Mouse (Mus musculus) megakaryocyte, adult 5-6 weeks (primary cell): ENCODE data around the gene Nap1l1. TPM values are rescaled to one million over a fixed set of nuclear protein-coding genes. Genes with fewer than 3 reads are reported as not detected.

Source experiments
- ATAC-seq: 2 replicates; pipeline ENCODE4 v1.8.0; 2016; ENCODE audit warnings: mild to moderate bottlenecking, inconsistent platforms; ENCODE audit not compliant: poor library complexity, severe bottlenecking
- total RNA-seq, 2 experiments: library from RNA; stranded (forward) in 1 of 2; stranded (reverse) in 1 of 2; fragments of 153-499, 151-499 nt in 1 of 2; fragments of 221-1000, 200-1000 nt in 1 of 2; gene quantifications; 2 replicates each; pipeline versions ENCODE4 v1.2.3 to v1.2.4; 2015 to 2017

The Nap1l1 gene
- total RNA-seq, 2 experiments from 2014 or later = 346 to 375 TPM

GRCm38 (mm10) chr10:111545648-111546047 is 72.6 kb downstream of the Nap1l1 start:
- ATAC-seq = no peak

Other genes starting within 250 kb of the Nap1l1 start
- 0.76 and 0.98 TPM in 2 replicates for gene Bbs10, start 174.5 kb upstream of the Nap1l1 start, total RNA-seq (2015)
- gene Bbs10, start 174.5 kb upstream of the Nap1l1 start, total RNA-seq (2017) = 2.1 and 2.3 TPM in 2 replicates
- gene Phlda1, start 33.1 kb downstream of the Nap1l1 start, total RNA-seq (2015) = 8.6 and 9.1 TPM in 2 replicates
- 0.84 and 1.2 TPM in 2 replicates for gene Phlda1, start 33.1 kb downstream of the Nap1l1 start, total RNA-seq (2017)